Comparison of ENCODE assay signal across 8 mouse cellular contexts in the genomic region with DNA sequence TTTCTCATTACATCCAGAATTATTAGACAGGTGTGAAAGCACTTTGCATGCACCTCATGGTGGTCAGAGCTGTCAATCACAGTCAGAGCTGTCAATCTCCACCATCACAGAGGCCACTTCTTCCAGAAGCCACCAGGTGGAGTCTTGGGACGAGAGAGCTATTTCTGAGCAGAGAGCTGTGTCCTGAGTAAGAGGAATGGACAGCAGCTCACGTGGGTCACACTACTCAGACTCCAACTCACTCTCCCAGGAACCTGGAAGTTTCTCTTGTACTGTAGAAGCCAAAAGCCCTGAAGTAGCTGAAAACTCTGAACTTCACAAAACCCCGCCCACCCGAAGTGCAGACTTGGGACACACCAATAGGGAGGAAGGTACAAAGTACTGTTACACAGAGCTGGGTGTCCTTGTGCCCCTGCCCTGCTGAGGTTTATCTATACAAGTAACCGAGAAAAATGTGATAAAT. TPM values are rescaled to one million over a fixed set of nuclear protein-coding genes. Genes with fewer than 3 reads are reported as not detected.
DNase-seq lines count a peak whose midpoint lies in the region; TF ChIP-seq lines count a peak whose summit lies in the region.

No protein-coding gene starts in this region.

- H3K36me3 ChIP-seq in kidney, adult 2 months (ENCODE audit: control insufficient read depth, insufficient read depth, low read length): no peaks in the 10 kb centered on the region

- WGBS in kidney, adult 2 months: 30% methylated on average over 5 of the region's 5 CpGs

- no peaks in the 10 kb centered on the region for H3K27me3 ChIP-seq in kidney, adult 2 months (replicated peaks; ENCODE audit: control insufficient read depth, insufficient read depth, low read length)

- TF ChIP-seq CTCF in kidney, adult 2 months (conservative IDR thresholded peaks at IDR 0.05; ENCODE audit: insufficient read depth, insufficient read length, low read depth, low read length): peak; percentile 79

- H3K4me1 ChIP-seq in kidney, adult 2 months (ENCODE audit: control insufficient read depth, insufficient read depth, low read length): peaks cover 34% of the 10 kb centered on the region; the same call in 1 of the 2 replicates

- H3K27ac ChIP-seq in kidney, adult 2 months (ENCODE audit: insufficient read depth, low read depth, low read length): peak overlapping the region; percentile 92

- DNase-seq in adrenal gland, adult 2 months: peak; percentile 63
- no peak for DNase-seq in adrenal gland, adult 18-20 months (ENCODE audit: low spot score in 2 of 2)
- DNase-seq in spleen, adult 12 weeks (ENCODE audit: low spot score): peak; percentile 40
- no peak for DNase-seq in spleen, adult 18-20 months
- DNase-seq in kidney, adult 2 months: peak; percentile 94
- peak; percentile 32 for DNase-seq in lung, postnatal 14 days
- DNase-seq in thymus, postnatal 0 days (ENCODE audit: low spot score): peak; percentile 61
- DNase-seq in left cerebral cortex, adult 9 months (ENCODE audit: low spot score in 2 of 2): no peak

- no peak overlapping the region for H3K4me3 ChIP-seq in kidney, adult 2 months (ENCODE audit: insufficient read depth, low read depth, low read length)

- TF ChIP-seq POLR2A in kidney, adult 2 months (IDR thresholded peaks at IDR 0.05; ENCODE audit: low read depth, low read length): no peak

RNA-seq across cellular contexts. Expression of a gene that starts 13.2 kb away (rescaled TPM):
- 1 to 10 TPM; 3.5 to 4.7 TPM for total RNA-seq in adrenal gland, adult 2 months (2021)
- polyA plus RNA-seq in adrenal gland, adult 2 months (2012; rRNA removed): 2.7 and 3.0 TPM in 2 replicates
- total RNA-seq in adrenal gland, adult 18-20 months (2021): 1 to 10 TPM; 4.5 to 4.8 TPM
- polyA plus RNA-seq in kidney, adult 2 months (2012; rRNA removed): 59.8 and 60.6 TPM in 2 replicates
- polyA plus RNA-seq in thymus, postnatal 0 days (2015; fragmentation: Nextera tagmentation; extraction: Ambion mirVana): 72.6 and 78.5 TPM in 2 replicates

Comparison
In these comparisons a context has a peak if more than half of its experiments do, and no peak if none do; other contexts are left out.
1. DNase-seq: peak in adrenal gland, adult 2 months (single experiment), spleen, adult 12 weeks (single experiment), kidney, adult 2 months (single experiment), lung, postnatal 14 days (single experiment) and thymus, postnatal 0 days (single experiment); none in adrenal gland, adult 18-20 months (0 of 2), spleen, adult 18-20 months (0 of 2) and left cerebral cortex, adult 9 months (0 of 2).
2. RNA of a gene that starts 13.2 kb away (polyA plus RNA-seq): 72.6 to 78.5 TPM in thymus, postnatal 0 days and 59.8 to 60.6 TPM in kidney, adult 2 months; 2.7 to 3.0 TPM in adrenal gland, adult 2 months; every median in the first group is over 10 times any median in the second.